Mouse (Mus musculus) embryonic fibroblast, embryonic 13.5 days (primary cell): ENCODE measurements around the gene Gm6793.

Experiments used
- CTCF ChIP-seq: IDR thresholded peaks from 2 replicates; pipeline ENCODE4 v1.5.1; 2011; ENCODE audit warnings: mild to moderate bottlenecking, control low read depth, low read length, moderate library complexity, borderline replicate concordance; ENCODE audit not compliant: insufficient read depth
- POLR2A ChIP-seq: IDR thresholded peaks from 2 replicates; pipeline ENCODE4 v1.6.1; 2011; ENCODE audit warnings: low read depth, mild to moderate bottlenecking, control low read depth, low read length, moderate library complexity

- no peak for TF ChIP-seq CTCF
- TF ChIP-seq POLR2A = no peak
Observed at GRCm38 (mm10) chr8:111967246-111967870, 47.5 kb downstream of the Gm6793 start.
